Mouse (Mus musculus): ENCODE results near the gene Zfp292. TPM values are rescaled to one million over a fixed set of nuclear protein-coding genes. Genes with fewer than 3 reads are reported as not detected.
"Not testable (repeated sequence)": the region's sequence is repeated elsewhere in the genome, so short reads cannot be mapped to it uniquely, and the experiment has no call there.

Gene Zfp292
- 8.0 and 8.7 TPM in 2 replicates for polyA plus RNA-seq (2015; fragmentation: Nextera tagmentation; extraction: Ambion mirVana)

- no peak for TF ChIP-seq CTCF (IDR thresholded peaks at IDR 0.05; ENCODE audit: low read depth)
- Histone ChIP-seq H3K9me3 (ENCODE audit: control insufficient read depth) (no peaks in the 10 kb centered on the region), H3K27me3 (replicated peaks; ENCODE audit: control insufficient read depth, insufficient read depth, low read length) (no peaks in the 10 kb centered on the region), H3K4me1 (replicated peaks; ENCODE audit: control insufficient read depth, insufficient read depth, low read length) (peaks cover 8% of the 10 kb centered on the region; the same call in 1 of the 2 replicates), H3K4me2 (replicated peaks; ENCODE audit: low read depth) (peak within 1 kb of the TSS; percentile 74), H3K9ac (ENCODE audit: low read depth, low read length) (peak within 1 kb of the TSS; percentile 98), H3K36me3 (ENCODE audit: control insufficient read depth, insufficient read depth) (no peaks in the 10 kb centered on the region), H3K27ac (ENCODE audit: low read depth, low read length) (peak within 1 kb of the TSS; percentile 98), H3K4me3 (ENCODE audit: low read depth, low read length) (peak within 1 kb of the TSS; percentile 100)
- WGBS = under 1% methylated on average over 44 of the region's 44 CpGs
- ATAC-seq = peak; percentile 97
Observed at GRCm38 (mm10) chr4:34882818-34883217, at the start of gene Zfp292. Gene Zfp292 (minus strand): TSS chr4:34882960.

- H3K36me3 ChIP-seq (ENCODE audit: control insufficient read depth, insufficient read depth); H3K9me3 ChIP-seq (ENCODE audit: control insufficient read depth); H3K4me3 ChIP-seq (ENCODE audit: low read depth, low read length); ATAC-seq; H3K27ac ChIP-seq (ENCODE audit: low read depth, low read length); H3K9ac ChIP-seq (ENCODE audit: low read depth, low read length); H3K4me1 ChIP-seq (replicated peaks; ENCODE audit: control insufficient read depth, insufficient read depth, low read length); H3K27me3 ChIP-seq (replicated peaks; ENCODE audit: control insufficient read depth, insufficient read depth, low read length); H3K4me2 ChIP-seq (replicated peaks; ENCODE audit: low read depth): not testable (repeated sequence)
- WGBS = 75% methylated on average over 7 of the region's 7 CpGs
Observed at GRCm38 (mm10) chr4:34928386-34928785, 45.6 kb upstream of the Zfp292 start.

- 65% methylated on average over 6 of the region's 6 CpGs for WGBS
- Histone ChIP-seq H3K9ac (ENCODE audit: low read depth, low read length) (no peak overlapping the region), H3K4me3 (ENCODE audit: low read depth, low read length) (no peak overlapping the region), H3K4me1 (replicated peaks; ENCODE audit: control insufficient read depth, insufficient read depth, low read length) (no peaks in the 10 kb centered on the region), H3K36me3 (ENCODE audit: control insufficient read depth, insufficient read depth) (no peaks in the 10 kb centered on the region), H3K4me2 (replicated peaks; ENCODE audit: low read depth) (no peak overlapping the region), H3K27me3 (replicated peaks; ENCODE audit: control insufficient read depth, insufficient read depth, low read length) (no peaks in the 10 kb centered on the region), H3K27ac (ENCODE audit: low read depth, low read length) (no peak overlapping the region), H3K9me3 (ENCODE audit: control insufficient read depth) (no peaks in the 10 kb centered on the region)
- TF ChIP-seq CTCF (IDR thresholded peaks at IDR 0.05; ENCODE audit: low read depth) = peak; percentile 96
- ATAC-seq = no peak
Observed at GRCm38 (mm10) chr4:34922177-34922870, 39.6 kb upstream of the Zfp292 start.

- no peaks in the 10 kb centered on the region for H3K36me3 ChIP-seq (ENCODE audit: control insufficient read depth, insufficient read depth)
- H3K27ac ChIP-seq (ENCODE audit: low read depth, low read length) = no peak overlapping the region
- TF ChIP-seq CTCF (IDR thresholded peaks at IDR 0.05; ENCODE audit: low read depth) = no peak
- WGBS = 46% methylated on average over 7 of the region's 7 CpGs
- no peaks in the 10 kb centered on the region for H3K27me3 ChIP-seq (replicated peaks; ENCODE audit: control insufficient read depth, insufficient read depth, low read length)
- no peaks in the 10 kb centered on the region for H3K9me3 ChIP-seq (ENCODE audit: control insufficient read depth)
- no peak overlapping the region for H3K4me2 ChIP-seq (replicated peaks; ENCODE audit: low read depth)
- no peaks in the 10 kb centered on the region for H3K4me1 ChIP-seq (replicated peaks; ENCODE audit: control insufficient read depth, insufficient read depth, low read length)
- ATAC-seq = peak; percentile 49
- no peak overlapping the region for H3K4me3 ChIP-seq (ENCODE audit: low read depth, low read length)
- no peak overlapping the region for H3K9ac ChIP-seq (ENCODE audit: low read depth, low read length)
Observed at GRCm38 (mm10) chr4:34917400-34917799, 34.6 kb upstream of the Zfp292 start.

- no peak for TF ChIP-seq CTCF (IDR thresholded peaks at IDR 0.05; ENCODE audit: low read depth)
- H3K27me3 ChIP-seq (replicated peaks; ENCODE audit: control insufficient read depth, insufficient read depth, low read length) = no peaks in the 10 kb centered on the region
- WGBS = 84% methylated on average over 3 of the region's 3 CpGs
Observed at GRCm38 (mm10) chr4:34912171-34912570, 29.4 kb upstream of the Zfp292 start.

GRCm38 (mm10) chr4:34911401-34911800, 28.6 kb upstream of the Zfp292 start:
- no peak for TF ChIP-seq CTCF (IDR thresholded peaks at IDR 0.05; ENCODE audit: low read depth)
- no peak for ATAC-seq

More at GRCm38 (mm10) chr4:34912171-34912570, 29.4 kb upstream of the Zfp292 start:
- Histone ChIP-seq H3K9ac (ENCODE audit: low read depth, low read length) (no peak overlapping the region), H3K4me1 (replicated peaks; ENCODE audit: control insufficient read depth, insufficient read depth, low read length) (no peaks in the 10 kb centered on the region), H3K9me3 (ENCODE audit: control insufficient read depth) (no peaks in the 10 kb centered on the region), H3K4me2 (replicated peaks; ENCODE audit: low read depth) (no peak overlapping the region), H3K27ac (ENCODE audit: low read depth, low read length) (no peak overlapping the region), H3K36me3 (ENCODE audit: control insufficient read depth, insufficient read depth) (no peaks in the 10 kb centered on the region), H3K4me3 (ENCODE audit: low read depth, low read length) (no peak overlapping the region)
- no peak for ATAC-seq

More at GRCm38 (mm10) chr4:34911401-34911800, 28.6 kb upstream of the Zfp292 start:
- H3K27me3 ChIP-seq (replicated peaks; ENCODE audit: control insufficient read depth, insufficient read depth, low read length) = no peaks in the 10 kb centered on the region
- 66% methylated on average over 3 of the region's 3 CpGs for WGBS
- H3K4me2 ChIP-seq (replicated peaks; ENCODE audit: low read depth) = no peak overlapping the region
- no peak overlapping the region for H3K27ac ChIP-seq (ENCODE audit: low read depth, low read length)
- no peaks in the 10 kb centered on the region for H3K4me1 ChIP-seq (replicated peaks; ENCODE audit: control insufficient read depth, insufficient read depth, low read length)
- no peaks in the 10 kb centered on the region for H3K36me3 ChIP-seq (ENCODE audit: control insufficient read depth, insufficient read depth)
- no peak overlapping the region for H3K4me3 ChIP-seq (ENCODE audit: low read depth, low read length)
- H3K9ac ChIP-seq (ENCODE audit: low read depth, low read length) = no peak overlapping the region
- no peaks in the 10 kb centered on the region for H3K9me3 ChIP-seq (ENCODE audit: control insufficient read depth)
